Mouse (Mus musculus): Measurements from ENCODE around the gene Ace3. TPM values are rescaled to one million over a fixed set of nuclear protein-coding genes. Genes with fewer than 3 reads are reported as not detected.

Ace3 gene
- polyA plus RNA-seq, 1 experiment from 2014 or later, result not detected

GRCm38 (mm10) chr11:105975050-105975449, 19.4 kb upstream of the Ace3 start:
- H3K9me3 ChIP-seq (ENCODE audit: low read length), result no peaks in the 10 kb centered on the region
- H3K27ac ChIP-seq (ENCODE audit: low read length), result no peak overlapping the region
- H3K4me3 ChIP-seq (ENCODE audit: low read length), result no peak overlapping the region
- WGBS, result 76% methylated on average over 3 of the region's 3 CpGs
- no peaks in the 10 kb centered on the region for H3K4me1 ChIP-seq (ENCODE audit: insufficient read depth, low read length)
- no peaks in the 10 kb centered on the region for H3K27me3 ChIP-seq (ENCODE audit: insufficient read depth, low read length)
- no peak for ATAC-seq (ENCODE audit: low FRiP score, low TSS enrichment)
- no peaks in the 10 kb centered on the region for H3K36me3 ChIP-seq (ENCODE audit: insufficient read depth, low read length)
- no peak overlapping the region for H3K9ac ChIP-seq (replicated peaks; ENCODE audit: low read length)
- no peak overlapping the region for H3K4me2 ChIP-seq (replicated peaks; ENCODE audit: low read depth, low read length)

DNA sequence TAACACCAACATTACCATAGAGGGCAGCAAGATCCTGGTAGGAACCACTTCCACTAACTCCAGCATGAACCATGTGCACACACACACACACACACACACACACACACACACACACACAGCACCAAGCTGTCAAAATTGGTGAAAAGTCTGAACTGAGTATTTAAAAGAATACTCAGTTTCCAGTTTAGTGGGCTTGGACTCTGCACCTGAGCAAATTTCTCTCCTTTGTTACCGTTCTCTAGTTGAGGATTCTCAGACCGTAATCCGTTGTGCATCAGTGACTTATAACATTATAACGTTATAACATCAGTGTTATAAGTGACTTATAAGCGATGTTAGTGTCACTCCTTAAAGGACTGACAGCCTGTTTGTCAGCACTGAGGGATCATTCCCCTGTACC, 18.8 kb upstream of the Ace3 start:
- Histone ChIP-seq H3K36me3 (ENCODE audit: insufficient read depth, low read length) (no peaks in the 10 kb centered on the region), H3K9ac (replicated peaks; ENCODE audit: low read length) (no peak overlapping the region), H3K9me3 (ENCODE audit: low read length) (no peaks in the 10 kb centered on the region), H3K27me3 (ENCODE audit: insufficient read depth, low read length) (no peaks in the 10 kb centered on the region), H3K4me1 (ENCODE audit: insufficient read depth, low read length) (no peaks in the 10 kb centered on the region), H3K4me3 (ENCODE audit: low read length) (no peak overlapping the region), H3K27ac (ENCODE audit: low read length) (no peak overlapping the region), H3K4me2 (replicated peaks; ENCODE audit: low read depth, low read length) (no peak overlapping the region)
- peak; percentile 33; the same call in 1 of the 2 replicates for ATAC-seq (ENCODE audit: low FRiP score, low TSS enrichment)
- 76% methylated on average over 5 of the region's 5 CpGs for WGBS

DNA sequence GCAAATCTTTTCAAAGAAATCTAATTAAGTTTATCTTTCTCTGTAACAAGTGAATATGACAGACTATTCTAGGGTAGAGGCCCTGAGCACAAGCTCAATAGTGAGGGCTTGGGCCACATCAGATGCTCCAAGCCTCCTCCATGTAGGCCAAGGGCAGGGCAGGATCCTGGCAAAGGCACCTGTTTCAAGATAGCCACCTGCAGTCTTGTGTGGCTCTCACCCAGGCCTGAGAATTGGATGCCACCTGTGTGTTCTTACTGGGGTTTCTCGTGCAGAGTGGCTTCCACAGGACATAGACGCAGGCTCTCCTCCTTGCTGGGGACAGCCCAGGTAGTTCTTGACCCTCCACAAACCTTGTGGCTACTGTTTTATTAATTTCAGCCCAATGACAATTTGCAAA, 16.2 kb upstream of the Ace3 start:
- no peak for ATAC-seq (ENCODE audit: low FRiP score, low TSS enrichment)
- Histone ChIP-seq H3K36me3 (ENCODE audit: insufficient read depth, low read length) (no peaks in the 10 kb centered on the region), H3K9me3 (ENCODE audit: low read length) (no peaks in the 10 kb centered on the region), H3K27me3 (ENCODE audit: insufficient read depth, low read length) (no peaks in the 10 kb centered on the region), H3K4me2 (replicated peaks; ENCODE audit: low read depth, low read length) (no peak overlapping the region), H3K4me3 (ENCODE audit: low read length) (no peak overlapping the region), H3K9ac (replicated peaks; ENCODE audit: low read length) (no peak overlapping the region), H3K27ac (ENCODE audit: low read length) (no peak overlapping the region), H3K4me1 (ENCODE audit: insufficient read depth, low read length) (no peaks in the 10 kb centered on the region)
- WGBS, result 82% methylated on average over 2 of the region's 2 CpGs

DNA sequence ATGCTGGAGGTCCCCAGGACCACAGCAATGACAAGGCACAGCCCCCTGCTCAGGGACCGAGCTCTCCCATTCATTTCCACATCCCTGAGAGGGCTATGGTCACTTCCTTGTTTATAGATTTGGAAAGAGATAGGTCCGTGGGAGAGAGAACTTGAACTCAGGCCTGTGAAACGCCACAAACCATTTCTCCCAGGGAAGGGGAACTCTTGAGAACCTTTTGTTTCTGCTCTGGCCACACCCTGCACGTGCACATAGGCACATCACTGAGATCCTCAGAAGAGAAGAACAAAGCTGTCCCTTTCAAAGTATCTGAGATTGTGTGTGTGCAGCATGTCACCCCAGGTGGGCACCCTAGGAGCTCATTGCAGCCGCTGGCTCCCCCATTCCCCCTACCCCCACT, 15.8 kb upstream of the Ace3 start:
- 74% methylated on average over 5 of the region's 5 CpGs for WGBS
- H3K27ac ChIP-seq (ENCODE audit: low read length), result no peak overlapping the region
- H3K9ac ChIP-seq (replicated peaks; ENCODE audit: low read length), result no peak overlapping the region
- H3K4me3 ChIP-seq (ENCODE audit: low read length), result no peak overlapping the region
- H3K9me3 ChIP-seq (ENCODE audit: low read length), result no peaks in the 10 kb centered on the region
- no peaks in the 10 kb centered on the region for H3K27me3 ChIP-seq (ENCODE audit: insufficient read depth, low read length)
- H3K4me1 ChIP-seq (ENCODE audit: insufficient read depth, low read length), result no peaks in the 10 kb centered on the region
- ATAC-seq (ENCODE audit: low FRiP score, low TSS enrichment), result no peak
- no peak overlapping the region for H3K4me2 ChIP-seq (replicated peaks; ENCODE audit: low read depth, low read length)
- no peaks in the 10 kb centered on the region for H3K36me3 ChIP-seq (ENCODE audit: insufficient read depth, low read length)

DNA sequence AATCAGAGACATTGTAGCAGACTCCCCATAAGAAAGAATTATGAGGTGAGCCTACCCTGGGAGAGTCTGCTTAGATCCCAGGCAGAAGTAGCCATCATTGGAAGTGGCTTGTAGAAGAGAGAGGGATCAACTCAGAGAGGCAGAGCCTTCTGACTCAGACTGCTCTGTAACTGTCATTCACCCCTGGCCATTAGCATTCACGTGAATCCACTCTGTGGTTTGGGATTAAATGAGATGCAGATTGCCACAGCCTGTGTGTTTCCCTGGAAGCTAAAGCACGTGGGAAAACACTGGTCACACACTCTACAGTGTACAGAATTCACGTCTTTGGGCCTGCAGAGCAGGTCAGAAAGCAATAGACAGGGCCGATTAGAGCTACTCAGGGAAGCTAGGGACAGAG, 10.0 kb upstream of the Ace3 start:
- H3K9ac ChIP-seq (replicated peaks; ENCODE audit: low read length), result no peak overlapping the region
- 73% methylated on average over 4 of the region's 4 CpGs for WGBS
- no peak overlapping the region for H3K4me2 ChIP-seq (replicated peaks; ENCODE audit: low read depth, low read length)
- no peaks in the 10 kb centered on the region for H3K4me1 ChIP-seq (ENCODE audit: insufficient read depth, low read length)
- no peak overlapping the region for H3K27ac ChIP-seq (ENCODE audit: low read length)
- no peaks in the 10 kb centered on the region for H3K27me3 ChIP-seq (ENCODE audit: insufficient read depth, low read length)
- H3K4me3 ChIP-seq (ENCODE audit: low read length), result no peak overlapping the region
- H3K36me3 ChIP-seq (ENCODE audit: insufficient read depth, low read length), result no peaks in the 10 kb centered on the region
- no peak for ATAC-seq (ENCODE audit: low FRiP score, low TSS enrichment)
- H3K9me3 ChIP-seq (ENCODE audit: low read length), result no peaks in the 10 kb centered on the region

DNA sequence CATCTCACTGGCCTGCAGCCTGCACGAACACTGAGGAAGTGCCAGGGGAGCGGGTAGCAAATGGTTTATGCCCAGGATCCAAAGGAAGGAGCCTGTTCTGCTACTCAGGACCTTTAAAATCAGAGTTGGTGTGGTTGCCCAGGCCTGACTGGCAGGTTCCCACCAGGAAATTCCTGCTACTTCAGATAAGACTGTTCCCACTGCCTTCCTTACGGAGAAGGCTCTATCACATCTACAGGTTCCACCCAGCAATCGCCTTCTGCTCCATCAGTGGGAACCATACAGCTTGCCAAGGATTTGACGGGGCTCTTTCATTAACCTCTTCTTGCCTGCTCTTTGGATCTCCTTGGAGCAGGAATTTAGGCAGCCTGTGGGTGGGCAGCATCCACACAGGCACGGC, 7.0 kb upstream of the Ace3 start:
- H3K4me1 ChIP-seq (ENCODE audit: insufficient read depth, low read length), result no peaks in the 10 kb centered on the region
- no peaks in the 10 kb centered on the region for H3K9me3 ChIP-seq (ENCODE audit: low read length)
- H3K4me3 ChIP-seq (ENCODE audit: low read length), result no peak overlapping the region
- H3K36me3 ChIP-seq (ENCODE audit: insufficient read depth, low read length), result no peaks in the 10 kb centered on the region
- H3K27me3 ChIP-seq (ENCODE audit: insufficient read depth, low read length), result no peaks in the 10 kb centered on the region
- ATAC-seq (ENCODE audit: low FRiP score, low TSS enrichment), result no peak
- H3K9ac ChIP-seq (replicated peaks; ENCODE audit: low read length), result no peak overlapping the region
- no peak overlapping the region for H3K27ac ChIP-seq (ENCODE audit: low read length)
- no peak overlapping the region for H3K4me2 ChIP-seq (replicated peaks; ENCODE audit: low read depth, low read length)
- 69% methylated on average over 6 of the region's 6 CpGs for WGBS

DNA sequence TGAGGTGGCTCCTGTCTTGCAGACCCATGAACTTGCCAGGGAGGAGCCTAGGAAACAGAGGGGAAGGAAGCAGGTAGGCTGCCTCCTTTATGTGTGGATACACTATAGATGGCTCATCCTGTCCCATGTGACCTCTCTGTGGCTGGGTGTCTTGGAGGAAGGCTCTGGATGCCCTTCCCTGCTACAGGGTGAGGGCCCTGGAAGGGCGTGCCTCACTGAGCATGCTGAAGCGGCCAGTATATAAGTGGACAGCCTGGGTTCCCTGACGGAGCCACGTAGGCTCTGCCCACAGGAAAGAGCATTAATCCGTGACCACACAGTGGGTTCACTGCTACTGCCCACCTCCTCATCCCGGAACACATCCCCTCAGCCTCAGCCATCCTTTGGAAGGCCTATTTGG, 5.0 kb upstream of the Ace3 start:
- Histone ChIP-seq H3K4me3 (ENCODE audit: low read length) (no peak overlapping the region), H3K4me1 (ENCODE audit: insufficient read depth, low read length) (no peaks in the 10 kb centered on the region), H3K27ac (ENCODE audit: low read length) (no peak overlapping the region), H3K36me3 (ENCODE audit: insufficient read depth, low read length) (no peaks in the 10 kb centered on the region), H3K4me2 (replicated peaks; ENCODE audit: low read depth, low read length) (no peak overlapping the region), H3K27me3 (ENCODE audit: insufficient read depth, low read length) (no peaks in the 10 kb centered on the region), H3K9ac (replicated peaks; ENCODE audit: low read length) (no peak overlapping the region), H3K9me3 (ENCODE audit: low read length) (no peaks in the 10 kb centered on the region)
- 52% methylated on average over 6 of the region's 6 CpGs for WGBS
- ATAC-seq (ENCODE audit: low FRiP score, low TSS enrichment), result 0 out of 2 replicates have a peak, but pooled peaks have one; percentile 15

- Histone ChIP-seq H3K4me1 (ENCODE audit: insufficient read depth, low read length) (no peaks in the 10 kb centered on the region), H3K27ac (ENCODE audit: low read length) (no peak overlapping the region), H3K4me3 (ENCODE audit: low read length) (no peak overlapping the region), H3K27me3 (ENCODE audit: insufficient read depth, low read length) (no peaks in the 10 kb centered on the region), H3K4me2 (replicated peaks; ENCODE audit: low read depth, low read length) (no peak overlapping the region), H3K36me3 (ENCODE audit: insufficient read depth, low read length) (no peaks in the 10 kb centered on the region), H3K9ac (replicated peaks; ENCODE audit: low read length) (no peak overlapping the region), H3K9me3 (ENCODE audit: low read length) (no peaks in the 10 kb centered on the region)
- 64% methylated on average over 2 of the region's 2 CpGs for WGBS
- ATAC-seq (ENCODE audit: low FRiP score, low TSS enrichment), result no peak
Observed at GRCm38 (mm10) chr11:105990231-105990630, 4.2 kb upstream of the Ace3 start.

DNA sequence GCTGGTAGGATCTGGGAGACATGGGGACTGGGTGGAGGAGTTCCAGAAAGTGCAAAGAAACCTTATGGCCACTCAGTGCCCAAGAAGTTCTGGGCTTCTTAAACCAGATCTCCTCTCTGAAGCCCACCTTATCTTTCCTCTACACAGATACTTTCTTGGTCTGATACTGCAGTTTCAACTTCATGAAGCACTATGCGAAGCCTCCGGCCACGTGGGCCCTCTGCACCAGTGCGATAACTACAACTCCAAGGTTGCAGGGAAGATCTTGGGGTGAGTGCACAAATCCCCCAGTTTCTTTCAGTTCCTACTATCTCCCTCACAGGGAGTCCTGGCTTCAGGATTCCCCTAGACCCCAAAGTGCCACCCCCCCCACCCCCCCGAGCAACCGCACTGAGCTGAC, 5.6 kb downstream of the Ace3 start:
- H3K9me3 ChIP-seq (ENCODE audit: low read length), result no peaks in the 10 kb centered on the region
- H3K27ac ChIP-seq (ENCODE audit: low read length), result no peak overlapping the region
- H3K4me2 ChIP-seq (replicated peaks; ENCODE audit: low read depth, low read length), result no peak overlapping the region
- 95% methylated on average over 6 of the region's 6 CpGs for WGBS
- no peak overlapping the region for H3K9ac ChIP-seq (replicated peaks; ENCODE audit: low read length)
- ATAC-seq (ENCODE audit: low FRiP score, low TSS enrichment), result no peak
- no peaks in the 10 kb centered on the region for H3K27me3 ChIP-seq (ENCODE audit: insufficient read depth, low read length)
- H3K4me3 ChIP-seq (ENCODE audit: low read length), result no peak overlapping the region
- no peaks in the 10 kb centered on the region for H3K36me3 ChIP-seq (ENCODE audit: insufficient read depth, low read length)
- H3K4me1 ChIP-seq (ENCODE audit: insufficient read depth, low read length), result no peaks in the 10 kb centered on the region

DNA sequence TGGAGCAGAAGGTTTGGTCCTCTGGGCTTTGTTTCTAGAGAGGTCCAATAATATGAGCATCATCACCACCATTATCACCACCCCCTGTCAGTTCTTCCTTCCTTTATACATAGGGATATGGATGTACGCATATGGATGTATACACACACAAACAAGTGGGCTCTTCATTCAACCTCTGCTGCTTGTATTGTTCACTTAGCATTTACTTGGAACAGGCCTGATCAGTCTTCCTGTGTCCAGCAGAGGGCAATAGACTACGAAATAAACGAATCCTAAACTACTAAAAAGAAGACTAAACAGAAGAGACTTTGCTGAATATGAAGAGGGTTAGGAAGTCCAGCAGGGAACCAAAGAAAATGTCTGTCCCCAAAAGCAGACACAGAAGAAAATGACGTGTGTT, 7.2 kb downstream of the Ace3 start:
- no peak overlapping the region for H3K9ac ChIP-seq (replicated peaks; ENCODE audit: low read length)
- no peak for ATAC-seq (ENCODE audit: low FRiP score, low TSS enrichment)
- no peaks in the 10 kb centered on the region for H3K4me1 ChIP-seq (ENCODE audit: insufficient read depth, low read length)
- no peaks in the 10 kb centered on the region for H3K27me3 ChIP-seq (ENCODE audit: insufficient read depth, low read length)
- no peak overlapping the region for H3K4me3 ChIP-seq (ENCODE audit: low read length)
- no peak overlapping the region for H3K27ac ChIP-seq (ENCODE audit: low read length)
- H3K9me3 ChIP-seq (ENCODE audit: low read length), result no peaks in the 10 kb centered on the region
- 44% methylated on average over 4 of the region's 4 CpGs for WGBS
- no peaks in the 10 kb centered on the region for H3K36me3 ChIP-seq (ENCODE audit: insufficient read depth, low read length)
- H3K4me2 ChIP-seq (replicated peaks; ENCODE audit: low read depth, low read length), result no peak overlapping the region

DNA sequence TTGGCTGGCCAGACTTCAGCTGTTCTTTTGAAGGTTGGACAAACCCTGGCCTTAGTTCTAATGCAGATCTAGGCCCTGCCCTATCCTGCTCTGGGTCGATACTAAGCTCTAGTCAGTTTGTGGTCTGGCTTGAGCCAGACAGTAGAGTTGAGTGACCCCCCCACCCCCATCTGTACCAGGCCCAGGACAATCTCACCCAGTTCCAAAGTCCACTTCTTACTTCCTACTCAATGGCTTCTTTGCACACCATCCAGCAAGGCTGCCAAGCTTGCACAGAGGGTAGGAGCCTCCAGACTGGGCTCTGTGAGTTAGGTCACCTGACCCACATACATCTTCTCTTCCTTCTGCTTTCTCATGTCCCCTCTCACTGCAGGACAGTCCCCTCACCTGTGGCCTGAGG, 10.1 kb downstream of the Ace3 start:
- 93% methylated on average over 1 of the region's 1 CpGs for WGBS
- Histone ChIP-seq H3K4me1 (ENCODE audit: insufficient read depth, low read length) (no peaks in the 10 kb centered on the region), H3K36me3 (ENCODE audit: insufficient read depth, low read length) (no peaks in the 10 kb centered on the region), H3K4me3 (ENCODE audit: low read length) (no peak overlapping the region), H3K27ac (ENCODE audit: low read length) (no peak overlapping the region), H3K27me3 (ENCODE audit: insufficient read depth, low read length) (0 out of 2 replicates have a peak, but pooled peaks cover 5% of the 10 kb centered on the region), H3K4me2 (replicated peaks; ENCODE audit: low read depth, low read length) (no peak overlapping the region), H3K9ac (replicated peaks; ENCODE audit: low read length) (no peak overlapping the region), H3K9me3 (ENCODE audit: low read length) (no peaks in the 10 kb centered on the region)
- no peak for ATAC-seq (ENCODE audit: low FRiP score, low TSS enrichment)
